10 mouse cellular contexts compared by ENCODE assay signal in the genomic region with DNA sequence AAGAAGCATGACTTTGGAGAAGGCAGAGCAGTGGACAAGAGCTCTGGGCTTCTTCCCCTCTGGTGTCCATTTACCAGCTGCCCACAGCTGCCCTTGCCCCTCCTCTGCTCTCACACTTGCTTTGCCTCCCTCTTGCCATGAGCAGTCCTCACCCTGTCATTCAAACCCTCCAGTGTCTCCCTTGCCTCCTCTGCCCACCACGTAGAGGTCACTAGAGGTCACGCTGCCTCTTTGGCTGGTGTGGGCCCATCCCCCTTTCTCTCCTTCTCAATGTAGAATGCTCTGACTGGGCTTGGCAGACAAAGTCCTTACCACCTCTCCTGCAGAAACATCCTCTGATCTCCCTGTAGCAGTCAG. TPM values are rescaled to one million over a fixed set of nuclear protein-coding genes. Genes with fewer than 3 reads are reported as not detected.
A peak's percentile ranks its signal among the peaks of the same experiment; 100 is the strongest.
DNase-seq lines count a peak whose midpoint lies in the region; ATAC-seq lines count a peak whose summit lies in the region.
"Had no signal": no experiment of that assay in that cellular context is flagged by ENCODE, and none has a peak within 500 bp of the region (broad histone marks: within the 10 kb centered on the region; RNA-seq: fewer than 3 reads in every experiment).

No protein-coding gene starts in this region.

- H3K4me3 ChIP-seq in heart, embryonic 10.5 days, result peak overlapping the region; percentile 35
- H3K4me3 ChIP-seq in megakaryocyte, embryonic 14.5 days (replicated peaks), result peak overlapping the region; percentile 17
- H3K4me3 ChIP-seq in midbrain, embryonic 10.5 days, result peak overlapping the region; percentile 27

- DNase-seq in heart, embryonic 10.5 days (ENCODE audit: low spot score), result no peak
- no peak for DNase-seq in heart, adult 8-10 months (ENCODE audit: low spot score)
- peak; percentile 45 for DNase-seq in midbrain, embryonic 10.5 days (ENCODE audit: low spot score)
- no peak for DNase-seq in urinary bladder, postnatal 14 days (ENCODE audit: low spot score)
- no peak for DNase-seq in left cerebral cortex, postnatal 36 days (ENCODE audit: low spot score in 2 of 2)

- intact Hi-C loops in left cerebral cortex, postnatal 36 days (cut with DNase I), result no loop called here

- H3K27me3 ChIP-seq in heart, embryonic 10.5 days (ENCODE audit: insufficient read depth, poor library complexity, severe bottlenecking), result no peaks in the 10 kb centered on the region; the same call in 1 of the 2 replicates
- peaks cover 50% of the 10 kb centered on the region for H3K27me3 ChIP-seq in megakaryocyte, embryonic 14.5 days (replicated peaks)
- no peaks in the 10 kb centered on the region for H3K27me3 ChIP-seq in midbrain, embryonic 10.5 days (ENCODE audit: low read depth, poor library complexity, severe bottlenecking)

- no peaks in the 10 kb centered on the region for H3K36me3 ChIP-seq in heart, embryonic 10.5 days
- no peaks in the 10 kb centered on the region for H3K36me3 ChIP-seq in megakaryocyte, embryonic 14.5 days (replicated peaks; ENCODE audit: low read length)
- no peaks in the 10 kb centered on the region for H3K36me3 ChIP-seq in midbrain, embryonic 10.5 days

- peaks cover 42% of the 10 kb centered on the region for H3K4me1 ChIP-seq in heart, embryonic 10.5 days
- peaks cover 4% of the 10 kb centered on the region; the same call in 1 of the 2 replicates for H3K4me1 ChIP-seq in megakaryocyte, embryonic 14.5 days
- peaks cover 23% of the 10 kb centered on the region for H3K4me1 ChIP-seq in midbrain, embryonic 10.5 days

- H3K27ac ChIP-seq in heart, embryonic 10.5 days, result peak overlapping the region; percentile 67
- peak overlapping the region; percentile 81 for H3K27ac ChIP-seq in midbrain, embryonic 10.5 days (replicated peaks)

- H3K9me3 ChIP-seq in heart, embryonic 10.5 days, result no peaks in the 10 kb centered on the region
- no peaks in the 10 kb centered on the region for H3K9me3 ChIP-seq in megakaryocyte, embryonic 14.5 days
- H3K9me3 ChIP-seq in midbrain, embryonic 10.5 days (replicated peaks), result no peaks in the 10 kb centered on the region

- no peak for ATAC-seq in megakaryocyte, adult 5-6 weeks (ENCODE audit: poor library complexity, severe bottlenecking)
- no peak for ATAC-seq in megakaryocyte-erythroid progenitor cell, adult 5-6 weeks (replicated peaks; ENCODE audit: low FRiP score, low TSS enrichment, poor library complexity, severe bottlenecking)

- WGBS in heart, embryonic 10.5 days, result 21% methylated on average over 2 of the region's 2 CpGs
- 4% methylated on average over 2 of the region's 2 CpGs for WGBS in midbrain, embryonic 10.5 days

RNA-seq across cellular contexts. Expression of gene Bpifb5, which starts 0.4 kb away (rescaled TPM):
- polyA plus RNA-seq in heart, embryonic 10.5 days (2016; fragmentation: Nextera tagmentation; extraction: Ambion mirVana), result 0.48 and 0.51 TPM in 2 replicates
- total RNA-seq in heart, adult 8-10 months (2022), result not detected
- polyA plus RNA-seq in megakaryocyte, embryonic 14.5 days (2012; ENCODE audit: insufficient read depth, low replicate concordance), result not detected in 2 replicates
- total RNA-seq in megakaryocyte, adult 5-6 weeks (2015), result not detected in 2 replicates
- not detected in 2 replicates for total RNA-seq in megakaryocyte, adult 5-6 weeks (2017)
- polyA plus RNA-seq in midbrain, embryonic 10.5 days (2016; fragmentation: Nextera tagmentation; extraction: Ambion mirVana), result 0.19 and 0.25 TPM in 2 replicates
- not detected for total RNA-seq in left cerebral cortex, postnatal 36 days (2021)
- not detected in 2 replicates for total RNA-seq in megakaryocyte-erythroid progenitor cell, adult 5-6 weeks (2014; fragmentation: Nextera tagmentation)
- not detected in 2 replicates for total RNA-seq in megakaryocyte-erythroid progenitor cell, adult 5-6 weeks (2017)
- polyA plus RNA-seq: small intestine, adult 2 months had no signal

RNA-seq across cellular contexts. Expression of gene Bpifb1, which starts 33.3 kb away (rescaled TPM):
- 0.39 TPM in 1 of 2 replicates, not detected in the other for polyA plus RNA-seq in heart, embryonic 10.5 days (2016; fragmentation: Nextera tagmentation; extraction: Ambion mirVana)
- under 1 TPM in 2 of 4 experiments, not detected in 2; 0.16 to 0.55 TPM for total RNA-seq in heart, adult 8-10 months (2022)
- polyA plus RNA-seq in megakaryocyte, embryonic 14.5 days (2012; ENCODE audit: insufficient read depth, low replicate concordance), result not detected in 2 replicates
- total RNA-seq in megakaryocyte, adult 5-6 weeks (2015), result not detected in 2 replicates
- total RNA-seq in megakaryocyte, adult 5-6 weeks (2017), result not detected in 2 replicates
- not detected in 2 replicates for polyA plus RNA-seq in midbrain, embryonic 10.5 days (2016; fragmentation: Nextera tagmentation; extraction: Ambion mirVana)
- under 1 TPM in 1 of 2 experiments, not detected in 1; 0.25 TPM for total RNA-seq in left cerebral cortex, postnatal 36 days (2021)
- not detected in 2 replicates for total RNA-seq in megakaryocyte-erythroid progenitor cell, adult 5-6 weeks (2014; fragmentation: Nextera tagmentation)
- total RNA-seq in megakaryocyte-erythroid progenitor cell, adult 5-6 weeks (2017), result not detected in 2 replicates
- polyA plus RNA-seq: small intestine, adult 2 months had no signal

RNA-seq across cellular contexts. Expression of gene Bpifb9a, which starts 33.8 kb away (rescaled TPM):
- 0.07 TPM in 1 of 2 replicates, not detected in the other for polyA plus RNA-seq in heart, embryonic 10.5 days (2016; fragmentation: Nextera tagmentation; extraction: Ambion mirVana)
- total RNA-seq in heart, adult 8-10 months (2022), result not detected
- polyA plus RNA-seq in megakaryocyte, embryonic 14.5 days (2012; ENCODE audit: insufficient read depth, low replicate concordance), result not detected in 2 replicates
- not detected in 2 replicates for total RNA-seq in megakaryocyte, adult 5-6 weeks (2015)
- total RNA-seq in megakaryocyte, adult 5-6 weeks (2017), result not detected in 2 replicates
- polyA plus RNA-seq in midbrain, embryonic 10.5 days (2016; fragmentation: Nextera tagmentation; extraction: Ambion mirVana), result not detected in 2 replicates
- total RNA-seq in left cerebral cortex, postnatal 36 days (2021), result not detected
- total RNA-seq in megakaryocyte-erythroid progenitor cell, adult 5-6 weeks (2014; fragmentation: Nextera tagmentation), result not detected in 2 replicates
- total RNA-seq in megakaryocyte-erythroid progenitor cell, adult 5-6 weeks (2017), result not detected in 2 replicates
- total RNA-seq: left cerebral cortex, postnatal 10 days had no signal
- polyA plus RNA-seq: small intestine, adult 2 months had no signal
